Mouse (Mus musculus) neural tube, embryonic 10.5 days (tissue): ENCODE data around the gene Actr3b.
"Not testable (repeated sequence)": the region's sequence is repeated elsewhere in the genome, so short reads cannot be mapped to it uniquely, and the experiment has no call there.

Source experiments
- DNase-seq: peaks from one replicate; pipeline ENCODE4 v3.0.0-alpha.2; 2017; ENCODE audit warnings: low spot score; ENCODE audit errors: extremely low spot score

Actr3b gene

DNA sequence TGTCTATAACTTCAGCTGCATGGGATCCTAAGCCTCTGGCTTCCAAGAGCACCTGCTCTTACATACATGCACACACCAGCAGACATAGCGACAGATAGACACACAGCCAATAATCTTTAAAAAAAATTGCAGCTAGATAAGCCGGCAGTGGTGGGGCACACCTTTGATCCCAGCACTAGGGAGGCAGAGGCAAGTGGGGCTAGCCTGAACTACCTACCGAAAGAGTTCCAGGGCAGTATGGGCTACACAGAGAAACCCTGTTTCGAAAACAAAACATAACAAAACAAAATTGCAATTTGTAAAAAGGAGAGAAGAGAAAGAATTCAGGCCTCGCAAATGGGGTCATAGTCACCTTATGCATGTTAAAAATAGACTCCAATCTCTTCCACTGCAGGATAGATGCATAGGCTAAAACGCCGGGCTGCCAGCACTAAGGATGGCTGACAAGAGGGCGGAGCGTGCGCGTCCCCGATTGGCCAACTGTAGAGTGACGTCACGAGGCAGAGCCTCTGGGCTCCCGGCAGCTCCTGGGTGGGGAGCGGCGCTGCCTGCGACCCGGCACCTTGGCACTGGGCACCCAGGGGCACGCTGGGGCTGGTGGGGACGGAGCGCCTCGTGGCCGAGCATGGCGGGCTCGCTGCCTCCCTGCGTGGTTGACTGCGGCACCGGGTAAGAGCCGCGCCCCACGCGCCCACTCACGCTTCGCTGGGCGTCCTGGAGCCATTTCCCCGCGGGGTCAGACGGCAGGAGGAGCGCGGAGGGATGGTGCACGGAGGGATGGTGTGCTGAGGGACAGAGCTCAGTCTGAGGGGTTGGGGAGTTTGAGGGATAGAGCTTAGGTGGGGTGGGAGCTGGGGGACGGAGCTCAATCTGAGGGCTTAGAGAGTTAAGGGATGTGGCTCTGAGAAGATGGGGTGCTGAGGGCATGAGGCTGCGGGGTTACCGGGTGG is at the start of gene Actr3b:
Actr3b (plus strand) TSS at position 538 of the 950 bp plus-strand sequence.
- DNase-seq = peak; percentile 86

DNA sequence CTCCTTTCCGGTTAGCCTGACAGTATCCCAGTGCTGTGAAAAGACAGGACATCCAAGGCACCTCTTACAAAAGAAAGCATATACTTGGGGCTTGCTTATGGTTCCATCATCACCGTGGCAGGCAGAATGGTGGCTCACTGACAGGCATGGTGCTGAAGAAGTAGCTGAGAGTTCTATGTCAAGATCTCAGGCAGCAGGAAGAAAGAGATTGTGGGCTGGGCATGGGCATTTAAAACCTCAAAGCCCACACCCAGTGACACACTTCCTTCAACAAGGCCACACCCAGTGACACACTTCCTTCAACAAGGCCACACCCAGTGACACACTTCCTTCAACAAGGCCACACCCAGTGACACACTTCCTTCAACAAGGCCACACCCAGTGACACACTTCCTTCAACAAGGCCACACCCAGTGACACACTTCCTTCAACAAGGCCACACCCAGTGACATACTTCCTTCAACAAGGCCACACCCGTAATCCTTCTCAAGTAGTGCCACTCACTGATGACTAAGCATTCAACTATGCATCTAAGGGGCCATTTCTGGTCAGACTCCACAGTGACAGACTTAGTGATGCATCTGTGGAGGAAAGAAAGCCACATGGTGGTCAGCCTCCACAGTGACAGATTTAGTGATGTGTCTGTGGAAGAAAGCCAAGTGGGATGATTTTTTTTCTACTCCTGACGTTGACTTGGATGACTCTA is 46.6 kb upstream of the Actr3b start:
- DNase-seq = not testable (repeated sequence)

DNA sequence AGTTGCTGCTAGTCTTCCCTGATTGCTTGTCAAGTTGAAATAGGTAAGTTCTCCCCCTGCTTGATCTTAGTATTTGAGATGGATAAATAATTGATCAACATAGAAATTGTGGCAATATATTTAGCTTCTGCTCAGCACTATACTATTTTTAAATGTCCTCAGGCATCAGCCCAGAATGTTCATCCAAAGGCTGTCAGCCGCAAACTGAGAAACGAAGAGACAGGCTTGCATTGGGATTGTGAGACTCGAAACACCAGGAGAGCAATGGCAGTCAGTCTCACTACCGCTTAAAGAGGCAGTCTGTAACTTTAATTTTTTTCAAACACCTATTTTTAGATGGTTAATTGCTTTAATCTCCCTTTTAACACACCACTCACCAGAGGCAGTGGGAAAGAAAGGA is 40.4 kb upstream of the Actr3b start:
- DNase-seq = no peak

DNA sequence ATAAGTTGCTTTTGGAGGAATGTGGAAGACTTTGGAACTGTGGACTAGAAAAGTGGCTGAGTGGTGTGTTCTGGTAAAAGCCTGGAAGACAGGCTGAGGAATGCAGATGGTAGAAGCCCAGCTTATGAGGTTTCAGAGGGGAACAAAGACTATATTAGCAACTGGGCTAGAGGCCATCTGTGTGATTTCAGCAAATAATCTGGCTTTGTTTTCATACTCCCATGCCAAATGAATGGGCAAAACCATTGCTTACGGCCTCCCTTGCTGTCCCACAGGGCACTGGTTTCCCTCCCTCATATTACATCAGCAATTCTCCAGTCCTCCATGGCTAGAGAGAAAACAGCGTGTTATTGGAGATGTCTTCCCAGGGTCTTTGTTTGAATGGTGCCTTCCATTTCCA is 36.8 kb upstream of the Actr3b start:
- no peak for DNase-seq

DNA sequence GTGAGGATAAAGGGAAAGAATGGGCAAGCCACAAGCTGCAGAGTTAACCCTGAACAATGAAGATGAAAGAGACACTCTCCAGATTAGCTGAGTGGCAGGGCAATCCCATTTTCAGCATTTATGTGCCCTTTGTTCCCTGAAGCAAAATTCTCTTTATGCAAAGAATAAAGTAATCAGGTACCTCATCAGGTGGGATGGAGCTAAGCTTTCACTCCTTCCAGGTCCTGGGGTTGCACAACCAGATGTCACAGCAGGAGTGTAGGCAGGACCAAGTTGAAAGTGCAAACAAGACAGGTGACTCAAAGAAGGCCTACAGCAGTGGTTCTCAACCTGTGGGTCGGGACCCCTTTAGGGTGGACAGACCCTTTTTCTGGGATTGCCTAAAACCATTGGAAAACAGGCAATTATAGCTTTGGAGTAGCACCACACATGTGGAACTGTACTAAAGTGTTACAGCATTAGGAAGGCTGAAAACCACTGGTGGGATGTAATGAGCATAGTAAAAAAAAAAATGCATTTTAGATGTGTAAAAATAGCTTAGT is 35.6 kb upstream of the Actr3b start:
- DNase-seq = no peak

DNA sequence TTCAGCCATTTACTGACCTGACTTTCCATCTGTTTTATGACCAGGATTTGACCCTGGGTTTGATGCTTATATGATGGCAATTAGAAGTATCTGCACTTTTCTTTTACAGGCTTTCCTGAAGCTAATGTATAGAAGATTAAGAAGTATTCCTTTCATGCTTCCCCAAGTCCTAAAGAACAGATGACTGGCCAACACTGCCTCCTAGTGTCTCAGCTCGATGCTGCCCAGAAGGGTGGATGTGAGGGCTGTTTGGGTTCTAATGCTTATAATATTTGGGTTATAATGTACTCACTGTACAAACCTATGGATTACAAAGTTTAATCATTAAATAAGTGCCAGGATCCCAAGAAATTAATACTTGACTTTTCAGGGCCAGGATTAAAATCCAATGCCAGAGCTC is 25.5 kb upstream of the Actr3b start:
- DNase-seq = no peak

DNA sequence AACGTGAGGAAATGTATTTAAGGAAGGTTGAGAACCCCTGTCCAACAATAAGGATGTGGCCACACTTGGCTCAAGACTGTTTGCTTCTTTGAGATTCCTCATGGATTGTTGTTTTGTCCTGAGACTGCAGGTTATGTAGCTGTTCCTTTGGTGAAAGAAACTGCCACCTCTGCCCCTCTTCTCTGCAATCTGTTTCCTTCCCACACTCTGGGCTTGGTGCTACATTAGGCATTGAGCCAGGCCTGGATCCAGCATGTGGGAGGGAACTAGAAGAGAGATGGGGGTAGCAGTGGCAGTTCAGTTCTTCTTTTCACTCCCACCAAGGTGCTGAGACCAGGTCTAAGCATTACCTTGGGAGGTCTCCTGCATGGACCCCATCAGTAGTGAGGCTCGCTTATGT is 23.9 kb upstream of the Actr3b start:
- no peak for DNase-seq

DNA sequence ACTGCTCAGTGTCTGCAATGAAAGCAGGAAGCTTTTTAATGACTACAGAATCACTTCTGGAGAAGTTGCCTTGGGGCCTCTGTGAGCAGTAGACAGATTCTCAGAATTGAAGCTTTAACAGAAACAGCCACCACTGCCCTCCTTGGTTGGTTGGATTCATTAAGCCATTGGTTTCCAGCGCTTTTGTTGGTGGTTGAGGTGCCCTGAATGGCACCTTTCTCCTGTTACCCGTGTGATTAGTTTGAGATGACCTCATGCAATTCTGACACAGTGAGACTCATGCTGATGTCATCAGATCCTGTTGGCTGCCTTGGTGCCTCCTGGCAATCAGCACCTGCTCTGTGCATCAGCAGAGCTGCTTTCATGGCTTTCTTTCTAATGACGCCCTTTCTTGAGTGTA is 21.3 kb upstream of the Actr3b start:
- DNase-seq = no peak

DNA sequence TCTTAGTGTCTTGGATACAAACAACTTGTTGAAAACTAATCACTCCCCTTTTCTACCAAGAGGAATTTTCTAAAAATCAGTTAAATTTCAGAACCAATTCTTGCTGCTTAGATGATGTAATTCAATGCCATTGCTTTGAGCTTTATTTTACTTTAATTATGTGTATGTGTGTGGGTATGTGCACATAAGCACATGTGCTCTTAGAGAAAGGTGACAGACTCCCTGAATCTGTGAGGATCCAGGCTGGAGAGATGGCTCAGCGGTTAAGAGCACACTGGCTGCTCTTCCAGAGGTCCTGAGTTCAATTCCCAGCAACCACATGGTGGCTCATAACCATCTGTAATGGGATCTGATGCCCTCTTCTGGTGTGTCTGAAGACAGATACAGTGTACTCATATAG is 20.9 kb upstream of the Actr3b start:
- DNase-seq = not testable (repeated sequence)

DNA sequence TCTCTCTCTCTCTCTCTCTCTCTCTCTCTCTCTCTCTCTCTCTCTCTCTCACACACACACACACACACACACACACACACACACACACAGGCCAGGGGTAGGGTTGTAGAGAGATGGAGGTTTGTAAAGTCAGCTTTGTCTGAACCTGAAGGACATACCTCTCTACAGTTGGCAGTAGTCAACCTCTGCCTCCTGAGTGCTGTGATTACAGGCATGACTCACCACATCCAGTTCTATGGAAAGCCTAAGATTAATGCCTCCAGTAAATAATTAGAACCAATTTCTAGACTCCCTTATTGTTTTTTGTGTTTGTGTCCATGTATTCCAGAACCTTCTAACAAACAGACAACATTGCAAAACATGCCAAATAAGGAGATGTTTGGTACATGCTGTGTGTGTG is 11.9 kb upstream of the Actr3b start:
- no peak for DNase-seq

DNA sequence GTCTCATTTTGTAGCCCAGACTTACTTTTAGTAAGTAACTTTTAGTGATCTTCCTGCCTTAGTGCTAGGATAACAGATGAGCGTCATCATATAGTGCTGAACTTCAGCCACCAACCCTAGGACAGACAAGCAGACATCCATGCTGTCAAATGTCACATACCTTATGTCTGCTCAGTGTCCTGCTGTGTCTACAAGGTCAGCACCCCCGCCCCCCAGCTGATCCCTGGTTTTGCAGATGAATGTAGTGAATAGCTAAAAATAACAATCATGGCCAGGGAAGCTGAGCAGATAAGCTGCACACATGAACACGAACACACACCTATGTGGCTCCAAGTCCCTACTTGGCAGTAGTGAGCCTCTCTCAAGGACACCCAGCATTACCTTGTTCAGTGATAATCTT is 11.2 kb upstream of the Actr3b start:
- no peak for DNase-seq

DNA sequence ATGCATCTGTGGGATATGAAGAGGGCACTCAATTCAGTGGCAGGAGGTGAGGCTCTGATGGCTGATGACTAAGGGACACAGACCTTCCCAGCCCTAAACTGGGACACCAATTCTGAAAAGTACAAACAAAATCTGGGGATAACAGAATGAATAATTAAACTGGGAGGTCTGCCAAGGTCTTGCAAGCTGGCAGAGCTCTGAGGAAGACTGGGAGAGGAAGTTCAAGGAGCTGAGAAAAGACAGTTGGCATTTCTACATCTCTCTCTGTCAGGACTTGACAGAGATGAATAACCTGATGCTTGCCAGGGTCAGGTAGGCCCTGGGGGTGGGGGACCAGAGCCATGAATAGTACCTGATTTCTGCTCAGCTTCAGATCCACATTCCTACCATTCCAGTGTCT is 8.2 kb upstream of the Actr3b start:
- no peak for DNase-seq

DNA sequence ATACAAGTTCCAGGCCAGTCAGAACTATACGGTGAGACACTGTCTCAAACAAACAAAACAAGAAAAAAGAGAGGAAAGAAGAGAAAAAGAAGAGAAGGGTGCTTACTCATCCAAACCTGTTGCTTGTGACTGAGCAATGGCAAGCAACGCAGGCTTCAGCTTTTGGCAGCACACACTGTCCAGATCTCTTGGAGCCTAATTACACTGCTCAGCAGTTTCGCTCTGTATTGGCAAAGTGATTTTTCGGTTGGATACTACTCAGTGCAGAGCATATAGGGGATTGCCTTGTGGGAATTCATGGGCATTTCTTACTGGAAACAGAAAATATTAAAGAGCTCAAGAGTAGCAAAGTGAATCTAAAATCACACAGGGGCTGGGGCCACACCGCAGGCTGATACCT is 6.9 kb upstream of the Actr3b start:
- DNase-seq = no peak

DNA sequence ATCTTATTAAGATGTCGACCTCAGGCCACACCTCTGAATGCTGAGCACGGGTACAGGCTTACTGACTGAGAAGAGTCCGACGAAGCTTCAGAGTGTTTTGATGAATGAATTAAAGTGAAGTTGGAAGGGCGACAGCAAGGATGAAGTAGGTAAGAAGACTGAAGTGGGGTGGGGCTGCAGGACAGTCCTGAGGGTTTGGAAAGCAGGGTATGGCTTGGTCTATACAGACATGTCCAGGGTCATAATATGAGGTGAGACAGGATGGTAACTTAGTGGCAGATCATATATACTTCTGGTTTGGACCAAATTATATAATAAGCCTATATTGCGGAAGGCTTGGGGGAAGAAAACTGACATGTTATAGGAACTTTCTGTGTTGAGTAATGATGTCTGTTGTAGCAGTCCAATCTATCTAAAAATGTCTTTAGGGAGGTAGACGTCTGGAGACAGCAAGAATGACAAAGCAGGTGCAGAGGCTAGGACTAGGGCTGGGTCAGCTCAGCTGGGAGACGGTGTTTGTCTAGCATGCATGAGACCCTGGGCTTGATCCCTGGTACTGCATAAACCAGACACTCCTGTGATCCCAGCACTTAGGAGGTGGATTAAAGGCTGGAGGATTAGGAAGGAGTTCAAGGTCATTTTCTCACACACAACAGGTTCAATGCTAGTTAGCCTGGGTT is 6.1 kb upstream of the Actr3b start:
- no peak for DNase-seq

DNA sequence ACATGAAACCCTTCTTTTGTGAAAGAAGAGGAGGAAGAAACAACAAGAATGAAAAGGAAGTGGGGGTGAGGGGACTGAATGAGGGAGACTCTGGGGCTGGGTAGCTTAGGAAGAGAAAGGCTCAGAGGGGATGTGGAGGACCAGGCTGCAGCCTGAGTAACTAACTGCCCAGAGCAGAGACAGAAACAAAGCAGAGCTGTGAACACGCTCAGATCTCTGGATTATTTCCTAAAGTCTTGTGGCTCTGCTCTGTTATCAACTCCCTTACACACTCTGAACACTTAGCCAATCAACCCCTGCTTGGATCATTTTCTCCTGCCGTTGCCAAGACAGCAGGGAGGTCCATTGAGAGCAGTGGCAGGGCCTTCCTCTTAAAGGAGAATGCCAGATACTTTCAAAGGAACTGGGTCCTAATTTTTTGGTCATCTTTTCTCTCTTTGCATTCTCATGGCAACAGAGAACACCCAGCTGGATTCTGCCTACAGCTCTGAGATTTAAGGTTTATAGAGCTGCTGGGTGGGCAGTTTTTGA is 5.5 kb upstream of the Actr3b start:
- DNase-seq = no peak

DNA sequence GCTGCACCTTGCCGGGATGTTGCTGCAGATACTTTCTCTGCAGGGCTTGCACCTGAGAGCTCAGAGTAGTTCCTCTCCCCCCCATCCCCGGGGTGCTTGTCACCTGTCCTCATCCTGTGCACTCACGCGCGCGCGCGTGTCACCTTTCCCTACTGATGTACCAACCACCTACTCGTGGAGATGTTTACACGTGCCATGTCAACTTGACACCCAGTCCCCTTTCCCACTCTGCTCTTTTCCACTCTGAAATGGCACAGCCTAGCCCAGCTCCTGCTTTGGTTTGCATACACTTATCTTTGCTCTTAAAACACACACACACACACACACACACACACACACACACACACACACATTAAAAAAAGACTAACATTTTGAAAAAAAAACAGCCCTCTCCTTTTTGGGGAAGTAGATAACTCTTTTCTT is 624 bp downstream of the Actr3b start:
- DNase-seq = no peak

DNA sequence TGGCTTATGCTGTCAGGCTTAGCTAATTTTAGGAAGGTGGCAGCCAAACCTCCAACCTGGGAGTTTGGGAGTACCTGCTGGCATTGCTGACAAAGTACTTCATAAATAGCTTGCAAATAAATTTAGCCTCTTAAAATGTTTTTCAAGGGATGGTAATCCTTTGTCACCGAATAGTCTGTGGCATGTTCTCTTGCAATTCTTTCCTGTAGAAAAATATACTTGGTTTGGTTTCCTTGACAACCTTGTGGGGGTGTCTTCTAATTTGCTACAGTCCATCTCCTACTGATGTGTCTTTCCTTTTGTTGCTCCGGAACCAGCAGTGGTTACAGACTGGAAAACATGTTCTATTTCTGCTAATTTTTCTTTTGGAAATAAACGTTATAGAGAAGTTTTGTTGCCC is 1.1 kb downstream of the Actr3b start:
- no peak for DNase-seq

DNA sequence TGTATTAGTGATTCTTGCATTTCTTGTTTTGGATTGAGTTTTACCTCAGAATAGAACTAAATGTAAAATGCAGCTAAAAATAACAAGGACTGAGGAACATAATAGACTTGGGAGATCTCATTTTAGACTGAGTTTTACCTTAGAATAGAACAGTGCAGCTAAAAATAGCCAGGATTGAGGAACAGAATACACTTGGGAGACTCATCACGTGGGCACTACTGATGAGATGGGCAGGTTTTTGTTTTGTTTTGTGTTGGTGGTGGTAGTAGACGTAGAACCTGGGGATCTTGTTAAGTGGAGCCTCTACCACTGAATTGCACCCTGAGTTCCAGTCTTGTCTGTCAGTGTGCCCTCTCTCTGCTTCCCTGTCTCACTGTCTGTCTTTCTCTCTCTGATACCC is 2.1 kb downstream of the Actr3b start:
- no peak for DNase-seq

DNA sequence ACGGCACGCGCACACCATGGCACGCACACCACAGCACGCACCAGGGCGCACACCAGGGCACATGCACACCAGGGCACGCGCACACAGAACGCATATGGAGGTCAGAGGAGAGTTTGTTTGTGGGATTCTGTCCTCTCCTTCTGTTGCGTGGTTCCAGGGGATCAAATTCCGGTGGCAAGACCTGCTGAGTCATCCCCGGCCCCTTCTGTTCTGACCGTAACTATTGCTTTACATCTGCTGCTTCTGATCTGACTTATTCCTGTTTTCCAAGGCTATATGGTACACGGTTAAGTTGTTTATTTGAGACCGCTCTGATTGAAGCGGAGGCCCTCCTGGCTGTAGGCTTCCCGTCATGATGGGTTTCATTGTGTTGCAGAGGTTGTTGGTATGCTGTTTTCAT is 9.2 kb downstream of the Actr3b start:
- no peak for DNase-seq

DNA sequence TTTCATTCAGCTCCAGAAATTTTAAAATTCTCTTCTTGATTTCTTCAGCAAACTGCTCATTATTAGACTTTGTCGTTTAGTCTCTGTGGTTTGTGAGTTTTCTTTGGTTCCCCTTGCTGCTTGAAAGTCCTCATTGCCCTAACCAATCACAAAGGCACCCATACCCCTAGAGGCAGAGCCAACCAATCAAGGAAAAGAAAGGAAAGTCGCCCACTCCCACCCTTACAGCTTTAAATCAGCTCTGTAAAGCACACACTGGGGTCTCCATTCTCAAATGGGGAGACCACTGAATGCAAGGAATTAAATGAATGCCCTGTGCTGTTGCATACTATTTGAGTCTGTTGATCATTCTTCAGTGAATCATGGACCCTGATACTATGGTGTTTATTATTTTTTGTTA is 9.6 kb downstream of the Actr3b start:
- DNase-seq = no peak

DNA sequence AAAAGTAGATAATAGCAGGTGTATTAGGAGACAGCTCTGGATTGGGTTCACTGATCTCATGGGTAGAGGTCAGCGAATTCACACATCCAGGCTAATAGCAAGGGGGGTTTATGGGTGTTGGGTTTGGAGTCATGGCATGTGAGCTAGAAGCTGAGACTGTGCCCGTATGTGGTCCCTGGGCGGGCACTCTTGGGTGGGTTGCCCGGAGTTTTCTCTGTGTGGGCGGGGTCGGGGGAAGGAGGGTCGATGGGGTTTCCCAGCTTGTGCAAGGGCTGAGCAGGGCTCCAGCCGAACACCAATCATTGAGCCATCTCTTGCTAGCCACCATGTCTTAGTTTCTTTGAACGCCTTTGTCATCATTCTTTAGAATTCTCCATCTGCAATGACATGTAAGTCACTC is 12.7 kb downstream of the Actr3b start:
- no peak for DNase-seq
